Mouse (Mus musculus) liver, embryonic 16.5 days (tissue): ENCODE data around the gene U2af2. TPM values are rescaled to one million over a fixed set of nuclear protein-coding genes. Genes with fewer than 3 reads are reported as not detected.
A peak's percentile ranks its signal among the peaks of the same experiment; 100 is the strongest.

Source experiments
- ATAC-seq: fragments of 200-750 bp; cut with Nextera tagmentation; 2 replicates; pipeline ENCODE4 v1.8.0; 2017; ENCODE audit warnings: low read depth, mild to moderate bottlenecking, moderate number of reproducible peaks, moderate library complexity
- H3K27ac ChIP-seq: fragments of 300-500 bp; sonication (generic); 2 replicates; pipeline ENCODE4 v1.5.1; 2014; ENCODE audit warnings: mild to moderate bottlenecking, low read length
- H3K27me3 ChIP-seq: fragments of 300-500 bp; sonication (generic); 2 replicates; pipeline ENCODE4 v1.6.1; 2014; ENCODE audit warnings: low read depth, low read length, mixed read lengths; ENCODE audit not compliant: control insufficient read depth, insufficient read depth
- H3K36me3 ChIP-seq: fragments of 300-500 bp; sonication (generic); 2 replicates; pipeline ENCODE4 v1.6.1; 2014; ENCODE audit warnings: mild to moderate bottlenecking; ENCODE audit not compliant: control insufficient read depth, insufficient read depth
- H3K4me1 ChIP-seq: fragments of 300-500 bp; sonication (generic); 2 replicates; pipeline ENCODE4 v1.6.1; 2014; ENCODE audit warnings: low read depth, low read length, mixed read lengths; ENCODE audit not compliant: control insufficient read depth
- H3K4me2 ChIP-seq: fragments of 300-500 bp; sonication (generic); 2 replicates; pipeline ENCODE4 v1.6.1; 2014; ENCODE audit warnings: low read depth, low read length, mixed read lengths
- H3K4me3 ChIP-seq: fragments of 300-500 bp; sonication (generic); 2 replicates; pipeline ENCODE4 v1.5.1; 2014; ENCODE audit warnings: low read depth, mild to moderate bottlenecking, low read length
- H3K9ac ChIP-seq: fragments of 300-500 bp; sonication (generic); 2 replicates; pipeline ENCODE4 v1.6.1; 2014; ENCODE audit warnings: low read depth, low read length
- H3K9me3 ChIP-seq: fragments of 300-500 bp; sonication (generic); replicated peaks from 2 replicates; pipeline ENCODE4 v1.6.1; 2016; ENCODE audit warnings: low read length; ENCODE audit not compliant: control insufficient read depth
- WGBS: fragments of 180-500 bp; shearing (Covaris S2); extraction: QIAGEN DNeasy Blood & Tissue Kit; methylation state at CpG from one replicate; pipeline ENCODE4 v1.1.7; 2014; ENCODE audit not compliant: insufficient replicate concordance; 5-methylcytosine and 5-hydroxymethylcytosine counted together
- microRNA-seq: library from miRNA; unstranded; fragments of <30 nt; microRNA quantifications from one replicate; pipeline ENCODE4, GENCODE M21; 2016
- polyA plus RNA-seq: library from polyadenylated mRNA; unstranded; fragments of >200 nt; fragmentation: Nextera tagmentation; extraction: Ambion mirVana; gene quantifications from 2 replicates; pipeline ENCODE4 v1.2.1, GENCODE M21; 2015

Gene U2af2
- polyA plus RNA-seq, 1 experiment from 2014 or later, result 48.2 TPM

- H3K9me3 ChIP-seq, result no peaks in the 10 kb centered on the region
These were observed 46.3 kb downstream of the U2af2 start for GRCm38 (mm10) chr7:5108272-5108671.

GRCm38 (mm10) chr7:5109301-5109700 is 47.4 kb downstream of the U2af2 start:
- no peaks in the 10 kb centered on the region for H3K36me3 ChIP-seq
- H3K9me3 ChIP-seq, result no peaks in the 10 kb centered on the region
- no peaks in the 10 kb centered on the region for H3K27me3 ChIP-seq
- 71% methylated on average over 8 of the region's 8 CpGs for WGBS
- H3K27ac ChIP-seq, result no peak overlapping the region
- no peak overlapping the region for H3K4me3 ChIP-seq
- no peak overlapping the region for H3K9ac ChIP-seq
- no peak overlapping the region for H3K4me2 ChIP-seq
- H3K4me1 ChIP-seq, result no peaks in the 10 kb centered on the region
- no peak for ATAC-seq

More at GRCm38 (mm10) chr7:5108272-5108671, 46.3 kb downstream of the U2af2 start:
- Histone ChIP-seq H3K36me3 (no peaks in the 10 kb centered on the region), H3K27ac (no peak overlapping the region), H3K27me3 (no peaks in the 10 kb centered on the region), H3K4me1 (no peaks in the 10 kb centered on the region), H3K9ac (no peak overlapping the region), H3K4me2 (no peak overlapping the region), H3K4me3 (no peak overlapping the region)
- no peak for ATAC-seq
- WGBS, result 52% methylated on average over 4 of the region's 4 CpGs

- Histone ChIP-seq H3K27me3 (no peaks in the 10 kb centered on the region), H3K9ac (no peak overlapping the region), H3K4me3 (no peak overlapping the region), H3K4me2 (no peak overlapping the region), H3K36me3 (no peaks in the 10 kb centered on the region), H3K9me3 (no peaks in the 10 kb centered on the region), H3K4me1 (no peaks in the 10 kb centered on the region), H3K27ac (no peak overlapping the region)
- no peak for ATAC-seq
- 16% methylated on average over 3 of the region's 3 CpGs for WGBS
These were observed 50.8 kb downstream of the U2af2 start for GRCm38 (mm10) chr7:5112701-5113100.

GRCm38 (mm10) chr7:5116850-5117249 is 54.9 kb downstream of the U2af2 start, which contains the start of gene Rfpl4:
Rfpl4 (minus strand) TSS chr7:5116950.
- no peaks in the 10 kb centered on the region for H3K4me1 ChIP-seq
- no peak within 1 kb of the TSS for H3K4me3 ChIP-seq
- WGBS, result 61% methylated on average over 3 of the region's 3 CpGs
- H3K27me3 ChIP-seq, result no peaks in the 10 kb centered on the region
- no peaks in the 10 kb centered on the region for H3K36me3 ChIP-seq
- no peak within 1 kb of the TSS for H3K9ac ChIP-seq
- no peak within 1 kb of the TSS for H3K4me2 ChIP-seq
- H3K27ac ChIP-seq, result no peak within 1 kb of the TSS
- ATAC-seq, result no peak
- H3K9me3 ChIP-seq, result no peaks in the 10 kb centered on the region

GRCm38 (mm10) chr7:5125078-5125477 is 63.1 kb downstream of the U2af2 start:
- Histone ChIP-seq H3K9ac (no peak overlapping the region), H3K4me1 (no peaks in the 10 kb centered on the region), H3K27me3 (no peaks in the 10 kb centered on the region), H3K4me2 (peak overlapping the region; percentile 49), H3K36me3 (no peaks in the 10 kb centered on the region), H3K9me3 (no peaks in the 10 kb centered on the region), H3K4me3 (no peak overlapping the region), H3K27ac (no peak overlapping the region)
- no peak for ATAC-seq
- 64% methylated on average over 8 of the region's 8 CpGs for WGBS

GRCm38 (mm10) chr7:5125549-5126406 is 63.8 kb downstream of the U2af2 start, which contains the start of gene Rasl2-9:
Rasl2-9 (minus strand) TSS chr7:5125950.
- WGBS, result 12% methylated on average over 42 of the region's 42 CpGs
- peak; percentile 75 for ATAC-seq
- Histone ChIP-seq H3K9me3 (no peaks in the 10 kb centered on the region), H3K36me3 (no peaks in the 10 kb centered on the region), H3K27ac (no peak within 1 kb of the TSS), H3K4me1 (no peaks in the 10 kb centered on the region), H3K27me3 (no peaks in the 10 kb centered on the region), H3K4me2 (peak within 1 kb of the TSS; percentile 49), H3K4me3 (peak within 1 kb of the TSS; percentile 38), H3K9ac (no peak within 1 kb of the TSS)

Small RNAs within 50 kb of the gene (microRNA-seq; reads per million reads assigned to microRNA genes)
- gene Gm26217, result not detected

Other genes starting within 250 kb of the U2af2 start
- gene Ube2s, start 249.6 kb upstream of the U2af2 start, polyA plus RNA-seq, result 261 and 272 TPM in 2 replicates
- not detected in 2 replicates for gene Shisa7, start 217.4 kb upstream of the U2af2 start, polyA plus RNA-seq
- gene Isoc2b, start 191.9 kb upstream of the U2af2 start, polyA plus RNA-seq, result 4.1 and 4.8 TPM in 2 replicates
- gene Isoc2a, start 185.0 kb upstream of the U2af2 start, polyA plus RNA-seq, result 0.49 and 0.89 TPM in 2 replicates
- gene Gm36210, start 155.6 kb upstream of the U2af2 start, polyA plus RNA-seq, result not detected in 2 replicates
- 1.4 and 1.9 TPM in 2 replicates for gene Zfp628, start 146.9 kb upstream of the U2af2 start, polyA plus RNA-seq
- 0.25 and 0.37 TPM in 2 replicates for gene Nat14, start 140.1 kb upstream of the U2af2 start, polyA plus RNA-seq
- gene Ssc5d, start 136.4 kb upstream of the U2af2 start, polyA plus RNA-seq, result 0.08 and 0.20 TPM in 2 replicates
- not detected in 2 replicates for gene Sbk2, start 97.7 kb upstream of the U2af2 start, polyA plus RNA-seq
- not detected in 2 replicates for gene Sbk3, start 91.0 kb upstream of the U2af2 start, polyA plus RNA-seq
- 3.6 and 4.5 TPM in 2 replicates for gene Zfp579, start 66.0 kb upstream of the U2af2 start, polyA plus RNA-seq
- gene Zfp524, start 47.7 kb upstream of the U2af2 start, polyA plus RNA-seq, result 7.8 and 10.2 TPM in 2 replicates
- 10.4 and 12.5 TPM in 2 replicates for gene Fiz1, start 47.4 kb upstream of the U2af2 start, polyA plus RNA-seq
- gene Gm44973, start 46.6 kb upstream of the U2af2 start, polyA plus RNA-seq, result 0.58 and 0.89 TPM in 2 replicates
- gene Zfp865, start 41.8 kb upstream of the U2af2 start, polyA plus RNA-seq, result 1.1 and 1.2 TPM in 2 replicates
- 0.16 and 0.40 TPM in 2 replicates for gene Ccdc106, start 41.6 kb upstream of the U2af2 start, polyA plus RNA-seq
- gene 4632433K11Rik, start 28.0 kb upstream of the U2af2 start, polyA plus RNA-seq, result not detected in 2 replicates
- gene Zfp784, start 23.7 kb upstream of the U2af2 start, polyA plus RNA-seq, result 1.3 and 1.7 TPM in 2 replicates
- 0.89 and 1.8 TPM in 2 replicates for gene Zfp580, start 10.6 kb upstream of the U2af2 start, polyA plus RNA-seq
- 45.2 and 46.6 TPM in 2 replicates for gene Epn1, start 18.1 kb downstream of the U2af2 start, polyA plus RNA-seq
- gene Rfpl4, start 54.8 kb downstream of the U2af2 start, polyA plus RNA-seq, result not detected in 2 replicates
- 0.11 and 0.27 TPM in 2 replicates for gene Rasl2-9, start 63.8 kb downstream of the U2af2 start, polyA plus RNA-seq
- not detected in 2 replicates for gene Vmn1r55, start 87.5 kb downstream of the U2af2 start, polyA plus RNA-seq
- not detected in 2 replicates for gene Vmn1r56, start 134.6 kb downstream of the U2af2 start, polyA plus RNA-seq
- not detected in 2 replicates for gene Vmn1r57, start 156.3 kb downstream of the U2af2 start, polyA plus RNA-seq